Mouse (Mus musculus): Measurements from ENCODE around the gene Ntrk2. TPM values are rescaled to one million over a fixed set of nuclear protein-coding genes. Genes with fewer than 3 reads are reported as not detected.
"Not testable (repeated sequence)": the region's sequence is repeated elsewhere in the genome, so short reads cannot be mapped to it uniquely, and the experiment has no call there.

Ntrk2 gene
- polyA plus RNA-seq, 1 experiment from 2014 or later = 3.1 TPM

- Histone ChIP-seq H3K4me1 (replicated peaks) (no peaks in the 10 kb centered on the region), H3K9ac (no peak overlapping the region), H3K36me3 (no peaks in the 10 kb centered on the region), H3K4me2 (no peak overlapping the region), H3K9me3 (replicated peaks) (no peaks in the 10 kb centered on the region), H3K27ac (ENCODE audit: poor library complexity, severe bottlenecking) (no peak overlapping the region), H3K27me3 (replicated peaks) (no peaks in the 10 kb centered on the region; the same call in 1 of the 2 replicates), H3K4me3 (no peak overlapping the region)
- no peak for ATAC-seq (ENCODE audit: insufficient number of reproducible peaks, low FRiP score)
- WGBS = 83% methylated on average over 4 of the region's 4 CpGs
These were observed 282.6 kb downstream of the Ntrk2 start for GRCm38 (mm10) chr13:59089016-59089415.

GRCm38 (mm10) chr13:59091138-59091971 is 285.0 kb downstream of the Ntrk2 start:
- Histone ChIP-seq H3K9me3 (replicated peaks) (no peaks in the 10 kb centered on the region), H3K4me3 (no peak overlapping the region), H3K9ac (no peak overlapping the region), H3K36me3 (no peaks in the 10 kb centered on the region), H3K4me2 (no peak overlapping the region), H3K27ac (ENCODE audit: poor library complexity, severe bottlenecking) (no peak overlapping the region), H3K4me1 (replicated peaks) (no peaks in the 10 kb centered on the region), H3K27me3 (replicated peaks) (no peaks in the 10 kb centered on the region; the same call in 1 of the 2 replicates)
- 44% methylated on average over 13 of the region's 13 CpGs for WGBS
- no peak; the same call in 1 of the 2 replicates for ATAC-seq (ENCODE audit: insufficient number of reproducible peaks, low FRiP score)

DNA sequence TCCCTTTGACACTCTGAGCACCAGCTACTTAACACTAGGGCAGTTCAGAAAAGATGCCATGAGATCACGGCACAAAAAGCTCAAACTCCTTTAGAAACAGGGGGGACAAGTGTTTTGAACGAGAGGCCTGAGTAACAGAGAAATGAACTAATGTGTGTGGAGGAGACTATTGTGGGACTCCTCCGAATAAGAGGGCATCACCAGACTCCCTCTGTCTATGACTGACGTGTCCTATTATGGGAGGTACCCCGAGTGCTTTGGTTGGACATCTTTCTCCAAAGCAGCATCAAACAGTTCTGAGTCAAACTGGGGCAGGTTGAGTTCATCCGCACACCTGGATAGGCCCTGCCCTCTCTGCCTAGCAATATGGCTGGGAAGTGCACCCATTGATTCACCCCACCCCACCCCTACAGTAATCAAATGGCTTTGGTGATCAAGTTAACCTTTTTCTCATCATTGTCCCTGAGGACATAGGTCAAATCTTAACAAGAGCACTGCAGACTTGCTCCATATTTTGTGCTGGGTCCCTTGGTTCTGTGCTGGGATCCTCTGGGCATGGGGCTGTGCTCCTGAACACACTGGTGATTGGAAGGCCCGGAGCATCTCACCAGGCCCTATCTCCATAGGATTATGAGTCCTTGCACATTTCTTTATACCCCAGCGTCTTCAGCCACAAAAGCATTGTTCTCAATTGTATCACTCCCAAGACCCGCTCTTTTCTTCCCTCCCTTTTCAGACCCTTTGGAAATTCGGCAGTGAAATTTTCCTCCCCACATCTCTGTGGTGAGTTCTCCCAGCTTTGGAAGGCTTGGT is 285.9 kb downstream of the Ntrk2 start:
- no peak for ATAC-seq (ENCODE audit: insufficient number of reproducible peaks, low FRiP score)
- Histone ChIP-seq H3K4me2 (no peak overlapping the region), H3K4me1 (replicated peaks) (no peaks in the 10 kb centered on the region), H3K36me3 (no peaks in the 10 kb centered on the region), H3K9me3 (replicated peaks) (no peaks in the 10 kb centered on the region), H3K27me3 (replicated peaks) (no peaks in the 10 kb centered on the region; the same call in 1 of the 2 replicates), H3K27ac (ENCODE audit: poor library complexity, severe bottlenecking) (no peak overlapping the region), H3K4me3 (no peak overlapping the region), H3K9ac (no peak overlapping the region)
- WGBS = 65% methylated on average over 10 of the region's 10 CpGs

GRCm38 (mm10) chr13:59092858-59093154 is 286.4 kb downstream of the Ntrk2 start:
- H3K4me2 ChIP-seq = no peak overlapping the region
- H3K27ac ChIP-seq (ENCODE audit: poor library complexity, severe bottlenecking) = no peak overlapping the region
- no peak for ATAC-seq (ENCODE audit: insufficient number of reproducible peaks, low FRiP score)
- H3K9ac ChIP-seq = no peak overlapping the region
- no peaks in the 10 kb centered on the region; the same call in 1 of the 2 replicates for H3K27me3 ChIP-seq (replicated peaks)
- no peaks in the 10 kb centered on the region for H3K36me3 ChIP-seq
- WGBS = 25% methylated on average over 4 of the region's 4 CpGs
- no peaks in the 10 kb centered on the region for H3K4me1 ChIP-seq (replicated peaks)
- no peak overlapping the region for H3K4me3 ChIP-seq
- H3K9me3 ChIP-seq (replicated peaks) = no peaks in the 10 kb centered on the region

GRCm38 (mm10) chr13:59094722-59095121 is 288.4 kb downstream of the Ntrk2 start:
- Histone ChIP-seq H3K9ac (no peak overlapping the region), H3K27me3 (replicated peaks) (no peaks in the 10 kb centered on the region; the same call in 1 of the 2 replicates), H3K4me3 (no peak overlapping the region), H3K4me1 (replicated peaks) (no peaks in the 10 kb centered on the region), H3K36me3 (no peaks in the 10 kb centered on the region), H3K27ac (ENCODE audit: poor library complexity, severe bottlenecking) (no peak overlapping the region), H3K9me3 (replicated peaks) (no peaks in the 10 kb centered on the region), H3K4me2 (no peak overlapping the region)
- WGBS = 88% methylated on average over 7 of the region's 7 CpGs
- ATAC-seq (ENCODE audit: insufficient number of reproducible peaks, low FRiP score) = no peak

DNA sequence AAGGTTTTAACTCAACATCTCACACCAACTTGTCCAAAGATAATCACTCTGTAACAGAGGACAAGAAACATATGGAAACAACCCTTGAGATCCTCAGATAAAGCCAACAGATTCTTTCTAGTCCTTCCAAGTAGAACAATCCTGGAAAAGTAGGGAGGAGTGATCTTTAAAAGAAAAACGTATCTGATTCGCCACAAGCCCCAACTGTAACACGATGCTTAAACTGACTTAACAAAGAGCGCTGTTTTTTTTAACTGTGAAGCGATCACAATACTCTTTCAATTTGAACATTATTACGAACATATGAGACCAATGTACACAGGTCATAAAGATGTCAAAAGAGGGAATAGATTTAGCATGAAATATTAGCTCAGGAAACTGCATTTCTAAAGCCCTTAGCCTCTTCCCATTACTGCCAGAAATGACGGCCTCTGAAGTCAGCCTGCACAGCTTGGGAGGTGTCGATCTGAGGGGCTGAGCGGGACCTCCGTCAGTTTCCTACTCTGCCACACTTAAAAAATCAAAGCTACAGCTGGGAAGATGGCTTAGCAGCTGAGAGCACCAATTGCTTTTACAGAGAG is 289.5 kb downstream of the Ntrk2 start:
- H3K27me3 ChIP-seq (replicated peaks) = no peaks in the 10 kb centered on the region; the same call in 1 of the 2 replicates
- no peak for ATAC-seq (ENCODE audit: insufficient number of reproducible peaks, low FRiP score)
- 47% methylated on average over 10 of the region's 10 CpGs for WGBS
- no peaks in the 10 kb centered on the region for H3K4me1 ChIP-seq (replicated peaks)
- H3K9me3 ChIP-seq (replicated peaks) = no peaks in the 10 kb centered on the region
- no peak overlapping the region for H3K4me2 ChIP-seq
- no peak overlapping the region for H3K4me3 ChIP-seq
- no peak overlapping the region for H3K9ac ChIP-seq
- H3K27ac ChIP-seq (ENCODE audit: poor library complexity, severe bottlenecking) = no peak overlapping the region
- H3K36me3 ChIP-seq = no peaks in the 10 kb centered on the region

DNA sequence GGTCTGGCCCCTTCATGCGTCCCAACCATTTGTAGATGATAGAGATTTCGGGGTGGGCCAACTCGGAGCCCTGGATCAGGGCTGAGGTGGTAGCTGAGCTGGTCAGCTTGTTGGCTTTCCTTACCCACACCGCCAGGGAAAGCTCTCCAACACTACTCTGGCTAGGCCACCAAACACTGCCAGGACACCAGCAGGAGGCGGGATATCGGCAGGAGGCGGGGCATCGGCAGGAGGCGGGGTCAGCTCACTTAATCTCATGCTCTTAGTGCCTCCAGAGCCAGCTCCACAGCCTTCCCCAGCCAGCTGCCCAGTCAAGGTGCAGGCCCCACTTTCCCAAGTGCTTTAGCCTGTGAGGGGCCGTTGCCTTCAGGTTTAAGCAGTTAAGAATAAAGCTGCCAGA is 293.7 kb downstream of the Ntrk2 start:
- no peak for ATAC-seq (ENCODE audit: insufficient number of reproducible peaks, low FRiP score)
- 35% methylated on average over 10 of the region's 10 CpGs for WGBS
- no peak overlapping the region for H3K9ac ChIP-seq

GRCm38 (mm10) chr13:59107791-59108190 is 301.4 kb downstream of the Ntrk2 start:
- WGBS = 89% methylated on average over 10 of the region's 10 CpGs
- H3K27me3 ChIP-seq (replicated peaks); H3K27ac ChIP-seq (ENCODE audit: poor library complexity, severe bottlenecking); H3K4me3 ChIP-seq; H3K4me2 ChIP-seq; H3K9me3 ChIP-seq (replicated peaks); H3K9ac ChIP-seq; ATAC-seq (ENCODE audit: insufficient number of reproducible peaks, low FRiP score); H3K4me1 ChIP-seq (replicated peaks); H3K36me3 ChIP-seq: not testable (repeated sequence)

More for the DNA sequence above, 293.7 kb downstream of the Ntrk2 start:
- Histone ChIP-seq H3K36me3 (no peaks in the 10 kb centered on the region), H3K4me3 (no peak overlapping the region), H3K27me3 (replicated peaks) (no peaks in the 10 kb centered on the region), H3K27ac (ENCODE audit: poor library complexity, severe bottlenecking) (no peak overlapping the region), H3K4me2 (no peak overlapping the region), H3K4me1 (replicated peaks) (no peaks in the 10 kb centered on the region), H3K9me3 (replicated peaks) (no peaks in the 10 kb centered on the region)

- WGBS = 81% methylated on average over 5 of the region's 5 CpGs
- no peak for ATAC-seq (ENCODE audit: insufficient number of reproducible peaks, low FRiP score)
- H3K27ac ChIP-seq (ENCODE audit: poor library complexity, severe bottlenecking) = no peak overlapping the region
These were observed 303.7 kb downstream of the Ntrk2 start for GRCm38 (mm10) chr13:59110107-59110506.

DNA sequence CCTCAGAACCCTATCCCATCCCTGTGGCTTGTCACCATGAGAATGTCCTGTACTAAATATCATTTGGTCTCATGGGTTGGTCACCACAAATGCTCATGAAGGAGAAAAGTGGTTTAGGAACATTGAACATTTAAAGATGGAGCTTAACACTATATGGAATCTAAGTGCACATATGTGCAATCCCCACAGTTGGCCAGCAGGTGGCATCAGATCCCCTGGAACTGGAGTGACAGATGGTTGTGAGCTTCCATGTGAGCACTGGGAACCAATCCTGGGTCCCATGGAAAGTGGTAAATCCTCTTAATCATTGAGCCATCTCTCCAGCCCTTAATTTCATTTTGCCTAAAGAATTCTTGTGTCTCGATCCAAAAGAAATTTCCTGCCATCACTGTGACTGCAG is 308.3 kb downstream of the Ntrk2 start:
- Histone ChIP-seq H3K9me3 (replicated peaks) (peaks cover 15% of the 10 kb centered on the region), H3K9ac (no peak overlapping the region), H3K4me1 (replicated peaks) (peaks cover 7% of the 10 kb centered on the region), H3K36me3 (no peaks in the 10 kb centered on the region), H3K4me2 (no peak overlapping the region), H3K27me3 (replicated peaks) (no peaks in the 10 kb centered on the region), H3K27ac (ENCODE audit: poor library complexity, severe bottlenecking) (no peak overlapping the region), H3K4me3 (no peak overlapping the region)
- ATAC-seq (ENCODE audit: insufficient number of reproducible peaks, low FRiP score) = no peak
- WGBS = 81% methylated on average over 1 of the region's 1 CpGs

More at GRCm38 (mm10) chr13:59110107-59110506, 303.7 kb downstream of the Ntrk2 start:
- H3K9me3 ChIP-seq (replicated peaks) = peaks cover 10% of the 10 kb centered on the region
- no peak overlapping the region for H3K9ac ChIP-seq
- no peaks in the 10 kb centered on the region for H3K27me3 ChIP-seq (replicated peaks)
- H3K4me1 ChIP-seq (replicated peaks) = no peaks in the 10 kb centered on the region
- H3K4me2 ChIP-seq = no peak overlapping the region
- H3K4me3 ChIP-seq = no peak overlapping the region
- H3K36me3 ChIP-seq = no peaks in the 10 kb centered on the region

DNA sequence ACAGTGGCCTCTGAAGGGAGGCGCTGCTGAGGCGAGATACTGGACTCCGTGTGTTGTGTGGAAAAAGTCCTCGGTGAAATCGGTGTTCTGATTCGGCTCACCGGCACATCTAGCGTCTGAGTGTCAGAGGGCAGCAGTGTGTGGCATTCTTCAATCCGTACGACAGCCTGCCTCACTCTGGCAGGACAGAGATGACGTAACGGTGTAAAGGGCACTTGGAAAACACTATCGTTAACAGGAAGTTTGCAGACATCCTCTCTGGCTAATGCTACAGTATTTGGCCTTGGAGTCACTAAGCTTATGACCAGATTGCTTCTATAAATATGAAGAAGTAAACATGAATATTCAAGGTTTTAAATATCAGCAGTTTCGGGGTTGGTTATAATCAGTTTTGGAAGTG is 309.2 kb downstream of the Ntrk2 start:
- WGBS = 90% methylated on average over 14 of the region's 14 CpGs

More for the DNA sequence above, 309.2 kb downstream of the Ntrk2 start:
- no peaks in the 10 kb centered on the region for H3K27me3 ChIP-seq (replicated peaks)
- no peak for ATAC-seq (ENCODE audit: insufficient number of reproducible peaks, low FRiP score)
- H3K9ac ChIP-seq = no peak overlapping the region
- no peaks in the 10 kb centered on the region for H3K36me3 ChIP-seq
- peaks cover 8% of the 10 kb centered on the region for H3K4me1 ChIP-seq (replicated peaks)
- no peak overlapping the region for H3K4me2 ChIP-seq
- peaks cover 15% of the 10 kb centered on the region for H3K9me3 ChIP-seq (replicated peaks)
- no peak overlapping the region for H3K4me3 ChIP-seq
- no peak overlapping the region for H3K27ac ChIP-seq (ENCODE audit: poor library complexity, severe bottlenecking)

Measured in heart, embryonic 12.5 days (tissue).